Mouse (Mus musculus): ENCODE measurements at regions not wholly inside any gene's neighbourhood (a gene's known extent, or its start where the extent isn't known, plus 50 kb on each side); places are given as distances from the start of the nearest gene placed in this dataset.

- DNase-seq: no peak
Observed at GRCm38 (mm10) chr2:147702330-147703063, 340.8 kb downstream of the Pax1 start.

GRCm38 (mm10) chr2:147699524-147700081 lies 337.9 kb downstream of the Pax1 start:
- no peak for DNase-seq

- DNase-seq: no peak
Observed at GRCm38 (mm10) chr2:147691896-147692295, 330.2 kb downstream of the Pax1 start.

- no peak for DNase-seq
Observed at GRCm38 (mm10) chr2:147690506-147691208, 328.9 kb downstream of the Pax1 start.

GRCm38 (mm10) chr2:147688742-147689141 lies 327.0 kb downstream of the Pax1 start:
- peak; percentile 51 for DNase-seq

- DNase-seq: peak; percentile 24
Observed at GRCm38 (mm10) chr2:147656667-147657066, 294.9 kb downstream of the Pax1 start.

- no peak for DNase-seq
Observed at GRCm38 (mm10) chr2:147650229-147650628, 288.5 kb downstream of the Pax1 start.

GRCm38 (mm10) chr2:147647972-147648371 lies 286.2 kb downstream of the Pax1 start:
- DNase-seq: no peak

- DNase-seq: no peak
Observed at GRCm38 (mm10) chr2:147647506-147647905, 285.8 kb downstream of the Pax1 start.

- DNase-seq: no peak
Observed at GRCm38 (mm10) chr2:147637882-147638281, 276.2 kb downstream of the Pax1 start.

GRCm38 (mm10) chr2:147632737-147633136 lies 271.0 kb downstream of the Pax1 start:
- no peak for DNase-seq

GRCm38 (mm10) chr2:147629716-147630115 lies 268.0 kb downstream of the Pax1 start:
- peak; percentile 17 for DNase-seq

GRCm38 (mm10) chr2:147627096-147627495 lies 265.4 kb downstream of the Pax1 start:
- no peak for DNase-seq

- DNase-seq: no peak
Observed at GRCm38 (mm10) chr2:147623116-147623515, 261.4 kb downstream of the Pax1 start.

- DNase-seq: no peak
Observed at GRCm38 (mm10) chr2:147617849-147618248, 256.1 kb downstream of the Pax1 start.

- DNase-seq: no peak
Observed at GRCm38 (mm10) chr2:147610343-147610742, 248.6 kb downstream of the Pax1 start.

GRCm38 (mm10) chr2:147601639-147602038 lies 239.9 kb downstream of the Pax1 start:
- DNase-seq: no peak

GRCm38 (mm10) chr2:147572413-147572812 lies 210.7 kb downstream of the Pax1 start:
- DNase-seq: no peak

- DNase-seq: no peak
Observed at GRCm38 (mm10) chr2:147561220-147561619, 199.5 kb downstream of the Pax1 start.

GRCm38 (mm10) chr2:147560426-147561155 lies 198.9 kb downstream of the Pax1 start:
- no peak for DNase-seq

GRCm38 (mm10) chr2:147529161-147529560 lies 167.4 kb downstream of the Pax1 start:
- DNase-seq: no peak

GRCm38 (mm10) chr2:147515436-147515835 lies 153.7 kb downstream of the Pax1 start:
- DNase-seq: no peak

- no peak for DNase-seq
Observed at GRCm38 (mm10) chr2:147514748-147515147, 153.0 kb downstream of the Pax1 start.

All from gastrocnemius, postnatal 10 days (tissue).